18 mouse cellular contexts compared by ENCODE assay signal in genomic region chr12:85952349-85952748, GRCm38 (mm10).
A peak's percentile ranks its signal among the peaks of the same experiment; 100 is the strongest.
DNase-seq lines count a peak whose midpoint lies in the region; TF ChIP-seq lines count a peak whose summit lies in the region.
"Had no signal": no experiment of that assay in that cellular context is flagged by ENCODE, and none has a peak within 500 bp of the region (broad histone marks: within the 10 kb centered on the region; RNA-seq: fewer than 3 reads in every experiment).

No protein-coding gene starts in this region.

- H3K27ac ChIP-seq in left cerebral cortex, adult 2 months, result peak overlapping the region; percentile 32; the same call in 1 of the 2 replicates
- H3K27ac ChIP-seq: embryonic facial prominence, embryonic 12.5 days; embryonic facial prominence, embryonic 15.5 days; hindbrain, embryonic 10.5 days; hindbrain, embryonic 13.5 days; intestine, embryonic 15.5 days had no signal

- no peak for TF ChIP-seq CTCF in left cerebral cortex, adult 2 months (IDR thresholded peaks at IDR 0.05)

- intact Hi-C loops in left cerebral cortex, adult 2 months (cut with DNase I), result no loop called here
- intact Hi-C loops in left cerebral cortex, postnatal 10 days (cut with DNase I), result loop anchor here (5.0 kb wide), 1 partner anchor 125 kb away; the partner anchor contains the start of gene Tgfb3

- DNase-seq in frontal cortex, adult 2 months (ENCODE audit: extremely low spot score in 1 of 2, low spot score in 1 of 2), result peak; percentile 54 to 69
- no peak for DNase-seq in frontal cortex, postnatal 25 days (ENCODE audit: low spot score in 2 of 2)
- DNase-seq in left cerebral cortex, adult 2 months (ENCODE audit: extremely low spot score in 1 of 2, low spot score in 2 of 2), result peak in 1 of 2 experiments; percentile 36
- DNase-seq in left cerebral cortex, postnatal 10 days (ENCODE audit: extremely low spot score in 1 of 2, low spot score in 2 of 2), result no peak
- peak; percentile 79 for DNase-seq in brain, adult 2 months (ENCODE audit: low read depth, low spot score)
- no peak for DNase-seq in lung, postnatal 14 days
- DNase-seq: adrenal gland, postnatal 10 days; cerebellum, adult 11 months; cerebellum, adult 2 months; cerebellum, adult 9-11 months; gastrocnemius, postnatal 10 days; gastrocnemius, postnatal 36 days; heart, postnatal 36 days had no signal

- no peak overlapping the region for H3K4me3 ChIP-seq in left cerebral cortex, adult 2 months
- H3K4me3 ChIP-seq: embryonic facial prominence, embryonic 12.5 days; embryonic facial prominence, embryonic 15.5 days; hindbrain, embryonic 10.5 days; hindbrain, embryonic 13.5 days; intestine, embryonic 15.5 days had no signal

Comparison
In these comparisons a context has a peak if more than half of its experiments do, and no peak if none do; other contexts are left out.
1. DNase-seq: peak in frontal cortex, adult 2 months (2 of 2) and brain, adult 2 months (single experiment); none in frontal cortex, postnatal 25 days (0 of 2), left cerebral cortex, postnatal 10 days (0 of 2) and lung, postnatal 14 days (single experiment).